Comparison of ENCODE assay signal across 8 mouse cellular contexts in the genomic region with DNA sequence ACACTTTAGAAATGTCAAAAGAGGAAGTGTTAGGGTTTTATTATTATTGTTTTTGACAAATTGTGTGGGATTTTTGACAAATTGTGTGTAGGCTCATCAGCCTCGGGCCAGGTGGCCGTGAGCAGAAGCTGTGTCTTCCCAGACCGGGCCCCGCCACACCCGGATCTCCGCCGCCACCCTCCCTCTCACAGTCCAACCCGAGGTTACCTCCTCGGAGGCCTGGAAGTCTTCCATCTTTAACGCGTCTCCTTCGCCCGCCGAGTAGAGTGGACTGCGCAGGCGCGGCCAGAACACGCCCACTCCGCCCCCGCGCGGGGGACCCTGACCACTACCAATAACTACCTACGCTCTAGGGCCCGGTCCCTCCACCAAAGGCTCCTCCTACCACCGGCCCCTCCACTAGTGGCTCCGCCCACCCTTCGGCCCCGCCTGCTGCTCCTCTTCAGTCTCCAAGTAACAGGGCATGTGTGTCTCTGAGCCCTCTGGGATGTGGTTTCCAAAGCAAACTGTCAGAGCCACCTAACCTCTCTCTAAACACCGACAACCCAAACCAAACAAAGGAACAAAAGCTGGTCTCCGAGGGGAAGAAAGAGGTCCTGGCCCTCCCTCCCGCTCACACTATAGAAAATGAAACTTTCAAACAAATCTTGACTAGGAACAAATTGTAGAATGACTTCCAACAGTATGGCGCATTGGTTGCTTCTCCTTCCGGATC. TPM values are rescaled to one million over a fixed set of nuclear protein-coding genes. Genes with fewer than 3 reads are reported as not detected.
A peak's percentile ranks its signal among the peaks of the same experiment; 100 is the strongest.
DNase-seq lines count a peak whose midpoint lies in the region; ATAC-seq lines count a peak whose summit lies in the region.
"Not testable (repeated sequence)": the region's sequence is repeated elsewhere in the genome, so short reads cannot be mapped to it uniquely, and the experiment has no call there.

Dynlt1f (minus strand) TSS at position 334 of the 715 bp plus-strand sequence.

- ATAC-seq in embryonic facial prominence, embryonic 15.5 days (ENCODE audit: insufficient number of reproducible peaks, low FRiP score, low TSS enrichment, low read depth): peak; percentile 96
- peak; percentile 92 for ATAC-seq in limb, embryonic 11.5 days (ENCODE audit: insufficient number of reproducible peaks, low FRiP score, low TSS enrichment, low read depth)
- ATAC-seq in midbrain, embryonic 11.5 days (ENCODE audit: low FRiP score): peak; percentile 96

- H3K27ac ChIP-seq in embryonic facial prominence, embryonic 15.5 days (replicated peaks): peak within 1 kb of the TSS; percentile 82
- peak within 1 kb of the TSS; percentile 30; the same call in 1 of the 2 replicates for H3K27ac ChIP-seq in limb, embryonic 11.5 days (replicated peaks; ENCODE audit: low read depth, low read length)
- H3K27ac ChIP-seq in midbrain, embryonic 11.5 days (ENCODE audit: low read depth, low read length): not testable (repeated sequence)

- H3K36me3 ChIP-seq in embryonic facial prominence, embryonic 15.5 days; limb, embryonic 11.5 days (ENCODE audit: control insufficient read depth, insufficient read depth, low read length); midbrain, embryonic 11.5 days (ENCODE audit: control insufficient read depth, insufficient read depth, low read length): not testable (repeated sequence)

- peak; percentile 56 for DNase-seq in 3T3-L1 (ENCODE audit: low read depth, low spot score)
- DNase-seq in adrenal gland, postnatal 25 days: peak; percentile 45
- peak; percentile 88 to 91 for DNase-seq in heart, adult 9 months (ENCODE audit: low spot score in 2 of 2)
- peak; percentile 77 to 78 for DNase-seq in kidney, adult 8-10 months
- peak; percentile 45 for DNase-seq in limb, embryonic 11.5 days (ENCODE audit: low spot score)
- peak; percentile 88 for DNase-seq in midbrain, embryonic 11.5 days (ENCODE audit: low spot score, missing footprints)
- peak; percentile 30 for DNase-seq in skeletal muscle tissue, adult 2 months (ENCODE audit: low read depth, low spot score)

- H3K4me2 ChIP-seq in embryonic facial prominence, embryonic 15.5 days (replicated peaks): peak within 1 kb of the TSS; percentile 55
- peak within 1 kb of the TSS; percentile 31 for H3K4me2 ChIP-seq in limb, embryonic 11.5 days (ENCODE audit: low read depth, severe bottlenecking)
- peak within 1 kb of the TSS; percentile 44 for H3K4me2 ChIP-seq in midbrain, embryonic 11.5 days

- not testable (repeated sequence) for H3K4me1 ChIP-seq in embryonic facial prominence, embryonic 15.5 days; limb, embryonic 11.5 days (ENCODE audit: control insufficient read depth, insufficient read depth, low read length); midbrain, embryonic 11.5 days (ENCODE audit: control insufficient read depth, insufficient read depth, low read length)

- not testable (repeated sequence) for H3K9me3 ChIP-seq in embryonic facial prominence, embryonic 15.5 days (replicated peaks); limb, embryonic 11.5 days (ENCODE audit: control insufficient read depth, low read length); midbrain, embryonic 11.5 days (ENCODE audit: control insufficient read depth, low read length)

- 4% methylated on average over 22 of the region's 33 CpGs for WGBS in embryonic facial prominence, embryonic 15.5 days
- 5% methylated on average over 19 of the region's 33 CpGs for WGBS in limb, embryonic 11.5 days
- 3% methylated on average over 18 of the region's 33 CpGs for WGBS in midbrain, embryonic 11.5 days

- H3K27me3 ChIP-seq in embryonic facial prominence, embryonic 15.5 days; limb, embryonic 11.5 days (ENCODE audit: control insufficient read depth, insufficient read depth, low read length); midbrain, embryonic 11.5 days (ENCODE audit: control insufficient read depth, insufficient read depth, low read length): not testable (repeated sequence)

- H3K4me3 ChIP-seq in embryonic facial prominence, embryonic 15.5 days (replicated peaks): peak within 1 kb of the TSS; percentile 55
- H3K4me3 ChIP-seq in limb, embryonic 11.5 days (ENCODE audit: low read depth, low read length): peak within 1 kb of the TSS; percentile 39
- peak within 1 kb of the TSS; percentile 43 for H3K4me3 ChIP-seq in midbrain, embryonic 11.5 days (ENCODE audit: low read depth, low read length)

- H3K9ac ChIP-seq in embryonic facial prominence, embryonic 15.5 days: peak within 1 kb of the TSS; percentile 40
- H3K9ac ChIP-seq in limb, embryonic 11.5 days (ENCODE audit: low read length): peak within 1 kb of the TSS; percentile 63
- peak within 1 kb of the TSS; percentile 64; the same call in 1 of the 2 replicates for H3K9ac ChIP-seq in midbrain, embryonic 11.5 days (ENCODE audit: low read length)

RNA-seq across cellular contexts. Expression of gene Dynlt1f, which starts in this region (rescaled TPM):
- total RNA-seq in adrenal gland, postnatal 25 days (2021): 77.7 and 153 TPM in 2 replicates
- polyA plus RNA-seq in embryonic facial prominence, embryonic 15.5 days (2015; fragmentation: Nextera tagmentation; extraction: Ambion mirVana): 203 and 241 TPM in 2 replicates
- 323 and 342 TPM in 2 replicates for polyA plus RNA-seq in limb, embryonic 11.5 days (2014; fragmentation: Nextera tagmentation; extraction: Ambion mirVana)
- polyA plus RNA-seq in midbrain, embryonic 11.5 days (2014; fragmentation: Nextera tagmentation; extraction: Ambion mirVana): 302 and 308 TPM in 2 replicates

Comparison
In these comparisons a context has a peak if more than half of its experiments do, and no peak if none do; other contexts are left out.
1. DNase-seq: peak in every context shown above with its lines; median percentile 90 in heart, adult 9 months; 88 in midbrain, embryonic 11.5 days; 78 in kidney, adult 8-10 months; 56 in 3T3-L1; 45 in adrenal gland, postnatal 25 days; 45 in limb, embryonic 11.5 days; 30 in skeletal muscle tissue, adult 2 months.